Mouse (Mus musculus): Measurements from ENCODE around the gene Hnrnpd. TPM values are rescaled to one million over a fixed set of nuclear protein-coding genes. Genes with fewer than 3 reads are reported as not detected.
A peak's percentile ranks its signal among the peaks of the same experiment; 100 is the strongest.

Hnrnpd gene
- polyA plus RNA-seq (2014; fragmentation: Nextera tagmentation; extraction: Ambion mirVana), result 277 and 289 TPM in 2 replicates

DNA sequence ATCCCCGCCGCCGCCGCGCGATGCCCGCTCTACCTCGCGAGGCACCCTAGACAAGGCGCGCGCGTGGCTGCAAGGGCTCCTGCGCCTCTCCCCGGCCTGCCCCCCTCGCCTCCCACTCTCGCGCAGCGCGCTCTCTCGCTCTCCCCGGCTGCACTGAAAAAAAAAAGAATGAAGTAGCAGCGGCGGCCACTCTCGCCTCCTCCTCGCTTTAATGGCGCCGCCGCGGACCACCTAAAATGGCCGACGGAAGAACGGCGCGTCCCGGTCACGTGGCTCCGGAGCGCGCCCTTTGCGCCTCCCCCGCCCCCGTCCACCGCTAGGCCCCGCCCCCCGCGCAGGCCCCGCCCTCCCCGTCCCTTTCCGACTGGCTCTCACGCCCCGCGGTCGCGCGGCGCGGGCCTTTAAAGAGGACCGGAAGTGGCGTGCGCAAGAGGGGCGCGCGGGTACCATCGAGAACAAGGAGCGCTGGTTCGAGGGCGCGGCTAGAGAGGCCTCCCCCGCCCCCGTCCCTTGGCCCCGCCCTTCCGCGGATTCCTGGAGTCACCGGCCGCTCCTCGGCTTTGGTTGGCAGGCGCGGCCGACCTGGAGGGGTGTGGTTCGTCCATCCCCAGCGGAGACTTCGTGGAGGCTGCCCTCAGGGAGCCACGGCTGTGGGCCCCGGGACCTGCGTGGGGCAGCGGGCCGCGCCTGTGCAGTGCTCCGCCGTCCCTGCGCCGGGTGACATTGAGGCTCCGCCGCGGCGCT is at the start of gene Hnrnpd, which contains the start of gene 4930524J08Rik:
Gene Hnrnpd, minus strand, starts transcription at position 240 of the 744 bp plus-strand sequence.
Gene 4930524J08Rik, plus strand, starts transcription at position 363 of the 744 bp plus-strand sequence.
- Histone ChIP-seq H3K27me3 (ENCODE audit: control insufficient read depth, insufficient read depth, low read length) (no peaks in the 10 kb centered on the region), H3K4me1 (ENCODE audit: control insufficient read depth, insufficient read depth, low read length) (peaks cover 5% of the 10 kb centered on the region; the same call in 1 of the 2 replicates), H3K27ac (ENCODE audit: low read depth, low read length) (peak within 1 kb of the TSS; percentile 98), H3K9ac (ENCODE audit: low read length) (peak within 1 kb of the TSS; percentile 99), H3K9me3 (ENCODE audit: control insufficient read depth, low read length) (no peaks in the 10 kb centered on the region), H3K36me3 (ENCODE audit: control insufficient read depth, insufficient read depth, low read length) (no peaks in the 10 kb centered on the region), H3K4me3 (ENCODE audit: low read depth, low read length) (peak within 1 kb of the TSS; percentile 98), H3K4me2 (ENCODE audit: low read depth) (peak within 1 kb of the TSS; percentile 78)
- WGBS, result under 1% methylated on average over 86 of the region's 97 CpGs
- ATAC-seq (ENCODE audit: insufficient read depth, low FRiP score, low TSS enrichment), result peak; percentile 95
- DNase-seq (ENCODE audit: low spot score), result peak; percentile 99

DNA sequence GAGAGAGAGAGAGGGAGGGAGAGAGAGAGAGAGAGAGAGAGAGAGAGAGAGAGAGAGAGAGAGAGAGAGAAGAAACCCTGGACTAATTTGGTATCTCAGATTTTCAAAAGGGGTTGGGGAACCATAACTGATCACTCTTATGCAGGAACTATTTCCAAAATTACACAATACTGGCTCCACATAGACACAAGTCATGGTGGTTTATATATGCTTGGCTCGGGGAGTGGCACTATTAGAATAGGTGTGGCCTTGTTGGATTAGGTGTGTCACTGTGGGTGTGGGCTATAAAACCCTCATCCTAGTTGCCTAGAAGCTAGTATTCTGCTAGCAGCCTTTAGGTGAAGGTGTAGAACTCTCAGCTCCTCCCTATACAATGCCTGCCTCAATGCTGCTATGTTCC is 46.1 kb upstream of the Hnrnpd start:
- H3K4me3 ChIP-seq (ENCODE audit: low read depth, low read length), result no peak overlapping the region
- H3K9me3 ChIP-seq (ENCODE audit: control insufficient read depth, low read length), result no peaks in the 10 kb centered on the region
- DNase-seq (ENCODE audit: low spot score) (no peak), ATAC-seq (ENCODE audit: insufficient read depth, low FRiP score, low TSS enrichment) (no peak)
- H3K9ac ChIP-seq (ENCODE audit: low read length), result no peak overlapping the region
- H3K36me3 ChIP-seq (ENCODE audit: control insufficient read depth, insufficient read depth, low read length), result no peaks in the 10 kb centered on the region
- no peaks in the 10 kb centered on the region for H3K27me3 ChIP-seq (ENCODE audit: control insufficient read depth, insufficient read depth, low read length)
- WGBS, result 77% methylated on average over 1 of the region's 1 CpGs
- H3K4me1 ChIP-seq (ENCODE audit: control insufficient read depth, insufficient read depth, low read length), result no peaks in the 10 kb centered on the region
- no peak overlapping the region for H3K4me2 ChIP-seq (ENCODE audit: low read depth)
- no peak overlapping the region for H3K27ac ChIP-seq (ENCODE audit: low read depth, low read length)

DNA sequence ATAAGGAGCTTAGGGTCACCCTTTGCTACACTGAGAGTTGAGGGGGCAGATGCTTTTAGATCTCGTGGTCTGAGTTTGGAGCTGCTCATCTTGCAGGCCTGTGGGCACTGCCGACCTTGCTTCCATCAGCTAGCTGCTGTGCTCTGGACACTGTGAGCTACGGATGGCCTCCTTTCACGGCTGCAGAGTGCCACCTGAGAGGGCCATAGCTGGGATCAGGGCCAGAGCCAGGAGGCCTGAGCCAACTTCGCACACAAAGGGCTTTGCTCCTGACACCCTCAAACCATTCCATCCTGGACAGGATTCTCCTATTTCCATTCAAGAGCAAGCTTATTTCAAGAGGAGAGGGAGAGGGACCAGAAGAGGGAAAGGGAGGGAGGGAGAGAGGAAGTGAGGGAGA is 45.7 kb upstream of the Hnrnpd start:
- no peak overlapping the region for H3K4me2 ChIP-seq (ENCODE audit: low read depth)
- no peaks in the 10 kb centered on the region for H3K27me3 ChIP-seq (ENCODE audit: control insufficient read depth, insufficient read depth, low read length)
- H3K27ac ChIP-seq (ENCODE audit: low read depth, low read length), result no peak overlapping the region
- H3K9me3 ChIP-seq (ENCODE audit: control insufficient read depth, low read length), result no peaks in the 10 kb centered on the region
- no peak for ATAC-seq (ENCODE audit: insufficient read depth, low FRiP score, low TSS enrichment)
- WGBS, result 74% methylated on average over 5 of the region's 5 CpGs
- no peaks in the 10 kb centered on the region for H3K36me3 ChIP-seq (ENCODE audit: control insufficient read depth, insufficient read depth, low read length)
- DNase-seq (ENCODE audit: low spot score), result no peak
- no peak overlapping the region for H3K4me3 ChIP-seq (ENCODE audit: low read depth, low read length)
- H3K4me1 ChIP-seq (ENCODE audit: control insufficient read depth, insufficient read depth, low read length), result no peaks in the 10 kb centered on the region
- H3K9ac ChIP-seq (ENCODE audit: low read length), result no peak overlapping the region

DNA sequence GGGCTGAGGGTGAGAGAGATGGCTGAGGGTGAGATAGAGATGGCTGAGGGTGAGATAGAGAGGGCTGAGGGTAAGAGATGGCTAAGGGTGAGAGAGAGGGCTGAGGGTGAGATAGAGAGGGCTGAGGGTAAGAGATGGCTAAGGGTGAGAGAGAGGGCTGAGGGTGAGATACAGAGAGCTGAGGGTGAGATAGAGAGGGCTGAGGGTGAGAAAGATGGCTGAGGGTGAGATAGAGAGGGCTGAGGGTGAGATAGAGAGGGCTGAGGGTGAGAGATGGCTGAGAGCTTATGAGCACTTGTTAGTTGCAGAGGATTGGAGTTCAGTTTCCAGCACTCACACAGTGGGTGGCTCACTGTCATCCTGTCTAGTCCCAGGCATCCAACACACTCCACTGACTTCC is 41.4 kb upstream of the Hnrnpd start:
- no peak overlapping the region for H3K4me2 ChIP-seq (ENCODE audit: low read depth)
- H3K4me1 ChIP-seq (ENCODE audit: control insufficient read depth, insufficient read depth, low read length), result no peaks in the 10 kb centered on the region
- H3K9ac ChIP-seq (ENCODE audit: low read length), result no peak overlapping the region
- H3K4me3 ChIP-seq (ENCODE audit: low read depth, low read length), result no peak overlapping the region
- DNase-seq (ENCODE audit: low spot score) (no peak), ATAC-seq (ENCODE audit: insufficient read depth, low FRiP score, low TSS enrichment) (no peak)
- H3K27me3 ChIP-seq (ENCODE audit: control insufficient read depth, insufficient read depth, low read length), result no peaks in the 10 kb centered on the region
- H3K27ac ChIP-seq (ENCODE audit: low read depth, low read length), result no peak overlapping the region
- no peaks in the 10 kb centered on the region for H3K9me3 ChIP-seq (ENCODE audit: control insufficient read depth, low read length)
- H3K36me3 ChIP-seq (ENCODE audit: control insufficient read depth, insufficient read depth, low read length), result no peaks in the 10 kb centered on the region

DNA sequence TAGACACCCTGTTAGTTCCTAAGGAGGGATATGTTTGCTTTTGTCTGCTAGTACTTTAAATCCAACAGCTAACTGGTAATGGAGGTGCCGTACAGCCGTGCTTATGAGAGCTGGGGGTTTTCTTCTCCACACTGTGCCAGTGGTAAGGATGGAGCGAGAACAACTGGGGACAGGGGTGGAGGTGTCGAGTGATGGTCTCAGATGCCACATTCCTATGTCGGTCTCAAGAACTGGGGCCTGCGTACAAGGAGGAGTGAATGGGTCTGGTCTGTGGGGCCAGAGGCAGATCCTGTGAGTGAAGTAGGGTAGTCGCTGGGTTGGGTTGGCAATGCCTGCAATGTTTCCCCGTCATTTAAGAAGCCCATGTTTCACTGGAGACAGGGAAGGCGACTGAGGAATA is 33.9 kb upstream of the Hnrnpd start:
- ATAC-seq (ENCODE audit: insufficient read depth, low FRiP score, low TSS enrichment) (no peak), DNase-seq (ENCODE audit: low spot score) (no peak)
- Histone ChIP-seq H3K4me1 (ENCODE audit: control insufficient read depth, insufficient read depth, low read length) (no peaks in the 10 kb centered on the region), H3K9me3 (ENCODE audit: control insufficient read depth, low read length) (no peaks in the 10 kb centered on the region), H3K4me3 (ENCODE audit: low read depth, low read length) (no peak overlapping the region), H3K9ac (ENCODE audit: low read length) (no peak overlapping the region), H3K4me2 (ENCODE audit: low read depth) (no peak overlapping the region), H3K36me3 (ENCODE audit: control insufficient read depth, insufficient read depth, low read length) (no peaks in the 10 kb centered on the region), H3K27ac (ENCODE audit: low read depth, low read length) (no peak overlapping the region), H3K27me3 (ENCODE audit: control insufficient read depth, insufficient read depth, low read length) (no peaks in the 10 kb centered on the region)
- WGBS, result 86% methylated on average over 9 of the region's 9 CpGs

DNA sequence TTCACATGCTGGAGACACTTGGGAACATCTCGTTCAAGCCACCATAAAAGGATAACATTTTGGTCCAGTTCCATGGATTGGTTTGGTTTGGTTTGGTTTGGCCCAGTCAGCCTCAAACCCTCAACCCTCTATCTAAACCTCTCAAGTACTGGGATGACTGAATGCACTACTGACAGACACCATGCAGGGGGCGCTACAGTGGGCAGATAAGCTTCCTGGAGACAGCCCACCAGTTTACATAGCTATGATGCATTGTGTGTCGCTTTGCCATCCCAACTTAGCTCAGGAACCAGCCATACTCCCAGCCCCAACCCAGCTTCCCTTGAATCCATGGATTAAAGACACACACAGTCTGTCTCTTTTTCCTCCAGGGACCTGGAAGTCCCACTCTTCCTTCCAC is 29.7 kb upstream of the Hnrnpd start:
- DNase-seq (ENCODE audit: low spot score), result no peak
- Histone ChIP-seq H3K36me3 (ENCODE audit: control insufficient read depth, insufficient read depth, low read length) (no peaks in the 10 kb centered on the region), H3K27me3 (ENCODE audit: control insufficient read depth, insufficient read depth, low read length) (no peaks in the 10 kb centered on the region), H3K4me1 (ENCODE audit: control insufficient read depth, insufficient read depth, low read length) (no peaks in the 10 kb centered on the region), H3K4me3 (ENCODE audit: low read depth, low read length) (no peak overlapping the region), H3K9me3 (ENCODE audit: control insufficient read depth, low read length) (no peaks in the 10 kb centered on the region), H3K4me2 (ENCODE audit: low read depth) (no peak overlapping the region), H3K27ac (ENCODE audit: low read depth, low read length) (no peak overlapping the region), H3K9ac (ENCODE audit: low read length) (no peak overlapping the region)
- WGBS, result 61% methylated on average over 3 of the region's 3 CpGs
- no peak for ATAC-seq (ENCODE audit: insufficient read depth, low FRiP score, low TSS enrichment)

DNA sequence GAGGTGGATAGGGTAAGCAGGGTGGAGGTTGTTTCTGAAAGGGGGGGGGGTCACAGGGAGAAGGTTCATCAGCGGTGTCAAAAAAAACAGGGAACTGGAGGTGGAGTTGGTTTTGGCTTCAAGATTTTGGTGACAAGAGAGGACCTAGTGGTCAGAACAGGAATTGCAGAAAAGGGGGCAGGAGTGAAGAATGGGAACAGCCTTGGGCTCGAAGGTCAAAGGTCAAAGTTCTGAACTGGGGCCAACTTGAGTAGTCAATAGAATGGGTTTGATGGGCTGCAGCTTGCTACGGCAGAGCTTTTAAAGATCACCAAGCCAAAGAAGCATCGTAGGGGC is 28.3 kb upstream of the Hnrnpd start:
- no peak for DNase-seq (ENCODE audit: low spot score)
- WGBS, result 79% methylated on average over 4 of the region's 4 CpGs
- Histone ChIP-seq H3K9ac (ENCODE audit: low read length) (no peak overlapping the region), H3K36me3 (ENCODE audit: control insufficient read depth, insufficient read depth, low read length) (no peaks in the 10 kb centered on the region), H3K4me3 (ENCODE audit: low read depth, low read length) (no peak overlapping the region), H3K9me3 (ENCODE audit: control insufficient read depth, low read length) (no peaks in the 10 kb centered on the region), H3K27ac (ENCODE audit: low read depth, low read length) (no peak overlapping the region), H3K4me1 (ENCODE audit: control insufficient read depth, insufficient read depth, low read length) (no peaks in the 10 kb centered on the region), H3K27me3 (ENCODE audit: control insufficient read depth, insufficient read depth, low read length) (no peaks in the 10 kb centered on the region), H3K4me2 (ENCODE audit: low read depth) (no peak overlapping the region)
- ATAC-seq (ENCODE audit: insufficient read depth, low FRiP score, low TSS enrichment), result no peak

DNA sequence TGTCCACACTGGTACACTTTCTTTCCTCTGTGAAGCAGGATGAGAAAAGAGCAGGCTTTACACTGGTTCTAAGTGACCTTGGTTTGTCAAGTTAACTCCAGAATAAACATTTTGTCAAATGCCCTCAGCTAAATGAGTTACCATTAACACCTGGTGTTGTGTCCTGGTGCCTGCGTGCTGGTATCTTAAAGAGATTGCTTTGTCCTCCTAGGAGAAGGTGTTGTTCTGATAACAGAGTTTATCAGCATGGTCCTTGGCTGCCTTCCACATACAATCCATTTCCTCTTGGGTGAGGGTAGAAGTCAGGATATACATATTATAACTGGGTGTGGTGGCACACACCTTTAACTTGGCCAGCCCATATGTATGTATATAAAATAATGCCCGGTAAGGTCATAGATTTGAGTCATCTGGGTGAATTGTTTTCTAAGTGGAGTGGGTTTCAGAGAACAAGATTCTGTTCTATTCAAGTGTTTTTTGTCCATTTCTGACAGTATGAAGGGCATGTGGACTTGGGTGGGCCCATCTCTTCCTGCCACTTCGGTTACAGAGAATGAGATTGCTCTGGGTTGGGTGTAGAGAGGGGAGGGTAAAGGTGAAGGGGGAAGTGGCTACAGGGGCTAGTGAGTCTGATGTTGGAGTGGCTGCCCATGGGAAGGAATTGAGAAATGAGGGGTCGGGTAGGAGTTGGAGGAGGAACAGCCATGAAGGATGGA is 27.7 kb upstream of the Hnrnpd start:
- 91% methylated on average over 4 of the region's 4 CpGs for WGBS
- no peak for ATAC-seq (ENCODE audit: insufficient read depth, low FRiP score, low TSS enrichment)
- H3K4me2 ChIP-seq (ENCODE audit: low read depth), result no peak overlapping the region

DNA sequence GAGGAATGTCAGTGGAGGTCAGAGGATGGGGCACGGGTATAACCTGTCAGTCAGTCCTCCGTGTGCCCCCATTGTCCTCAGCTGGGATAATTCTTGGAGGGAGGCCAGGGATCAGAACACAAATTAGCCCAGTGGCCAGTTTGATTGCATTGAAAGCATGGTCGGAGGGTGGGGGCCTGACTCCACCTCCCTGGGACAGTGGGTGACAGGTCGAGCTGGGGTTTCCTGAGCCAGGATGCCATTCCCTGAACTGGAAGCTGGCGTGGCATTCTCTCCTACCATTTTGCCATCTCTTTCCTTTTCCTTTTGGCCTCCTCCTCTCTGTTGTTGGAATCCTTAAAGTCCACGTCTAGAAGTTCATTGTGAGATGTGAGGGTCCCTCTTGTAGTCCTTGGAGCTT is 27.2 kb upstream of the Hnrnpd start:
- no peaks in the 10 kb centered on the region for H3K36me3 ChIP-seq (ENCODE audit: control insufficient read depth, insufficient read depth, low read length)
- DNase-seq (ENCODE audit: low spot score), result no peak
- no peak overlapping the region for H3K27ac ChIP-seq (ENCODE audit: low read depth, low read length)
- 89% methylated on average over 6 of the region's 6 CpGs for WGBS
- H3K9ac ChIP-seq (ENCODE audit: low read length), result no peak overlapping the region
- H3K9me3 ChIP-seq (ENCODE audit: control insufficient read depth, low read length), result no peaks in the 10 kb centered on the region
- no peaks in the 10 kb centered on the region for H3K27me3 ChIP-seq (ENCODE audit: control insufficient read depth, insufficient read depth, low read length)
- H3K4me1 ChIP-seq (ENCODE audit: control insufficient read depth, insufficient read depth, low read length), result no peaks in the 10 kb centered on the region
- H3K4me3 ChIP-seq (ENCODE audit: low read depth, low read length), result no peak overlapping the region
- H3K4me2 ChIP-seq (ENCODE audit: low read depth), result no peak overlapping the region
- ATAC-seq (ENCODE audit: insufficient read depth, low FRiP score, low TSS enrichment), result no peak

More for the DNA sequence above, 27.7 kb upstream of the Hnrnpd start:
- Histone ChIP-seq H3K4me1 (ENCODE audit: control insufficient read depth, insufficient read depth, low read length) (no peaks in the 10 kb centered on the region), H3K27ac (ENCODE audit: low read depth, low read length) (no peak overlapping the region), H3K27me3 (ENCODE audit: control insufficient read depth, insufficient read depth, low read length) (no peaks in the 10 kb centered on the region), H3K9ac (ENCODE audit: low read length) (no peak overlapping the region), H3K36me3 (ENCODE audit: control insufficient read depth, insufficient read depth, low read length) (no peaks in the 10 kb centered on the region), H3K9me3 (ENCODE audit: control insufficient read depth, low read length) (no peaks in the 10 kb centered on the region), H3K4me3 (ENCODE audit: low read depth, low read length) (no peak overlapping the region)
- DNase-seq (ENCODE audit: low spot score), result no peak

All from neural tube, embryonic 11.5 days (tissue).